In genomic region chr17:35667334-35668065, GRCm38 (mm10) we compare ENCODE assay signal across 7 mouse cellular contexts. TPM values are rescaled to one million over a fixed set of nuclear protein-coding genes. Genes with fewer than 3 reads are reported as not detected.
DNase-seq lines count a peak whose midpoint lies in the region; ATAC-seq lines count a peak whose summit lies in the region.

Gene Vars2, minus strand, starts transcription at chr17:35667592.

- DNase-seq in adrenal gland, postnatal 10 days, result peak; percentile 98
- DNase-seq in embryonic facial prominence, embryonic 10.5 days (ENCODE audit: low spot score), result peak; percentile 97
- peak; percentile 96 for DNase-seq in kidney, adult 11 months
- DNase-seq in limb, embryonic 10.5 days (ENCODE audit: low spot score), result peak; percentile 98
- DNase-seq in spleen, adult 12 weeks (ENCODE audit: low spot score), result peak; percentile 92

- no peaks in the 10 kb centered on the region for H3K9me3 ChIP-seq in embryonic facial prominence, embryonic 10.5 days
- no peaks in the 10 kb centered on the region for H3K9me3 ChIP-seq in limb, embryonic 10.5 days (replicated peaks)
- no peaks in the 10 kb centered on the region for H3K9me3 ChIP-seq in midbrain, embryonic 13.5 days

- peak within 1 kb of the TSS; percentile 80 for H3K4me3 ChIP-seq in embryonic facial prominence, embryonic 10.5 days
- H3K4me3 ChIP-seq in limb, embryonic 10.5 days, result peak within 1 kb of the TSS; percentile 82
- H3K4me3 ChIP-seq in midbrain, embryonic 13.5 days (replicated peaks), result peak within 1 kb of the TSS; percentile 58

- peak; percentile 91 for ATAC-seq in granulocyte monocyte progenitor cell, adult 5-6 weeks (replicated peaks; ENCODE audit: poor library complexity, severe bottlenecking)
- peak; percentile 93 for ATAC-seq in midbrain, embryonic 13.5 days

- H3K4me2 ChIP-seq in midbrain, embryonic 13.5 days (replicated peaks), result peak within 1 kb of the TSS; percentile 91

- H3K27ac ChIP-seq in embryonic facial prominence, embryonic 10.5 days (replicated peaks), result peak within 1 kb of the TSS; percentile 94
- peak within 1 kb of the TSS; percentile 95 for H3K27ac ChIP-seq in limb, embryonic 10.5 days
- peak within 1 kb of the TSS; percentile 86 for H3K27ac ChIP-seq in midbrain, embryonic 13.5 days

- H3K36me3 ChIP-seq in embryonic facial prominence, embryonic 10.5 days (replicated peaks), result peaks cover 59% of the 10 kb centered on the region
- H3K36me3 ChIP-seq in limb, embryonic 10.5 days, result peaks cover 58% of the 10 kb centered on the region
- H3K36me3 ChIP-seq in midbrain, embryonic 13.5 days, result peaks cover 37% of the 10 kb centered on the region

- no peaks in the 10 kb centered on the region for H3K27me3 ChIP-seq in embryonic facial prominence, embryonic 10.5 days (replicated peaks; ENCODE audit: low read depth, poor library complexity, severe bottlenecking)
- no peaks in the 10 kb centered on the region for H3K27me3 ChIP-seq in limb, embryonic 10.5 days (ENCODE audit: low read depth, poor library complexity, severe bottlenecking)
- H3K27me3 ChIP-seq in midbrain, embryonic 13.5 days, result no peaks in the 10 kb centered on the region

- WGBS in embryonic facial prominence, embryonic 10.5 days, result under 1% methylated on average over 61 of the region's 61 CpGs
- under 1% methylated on average over 61 of the region's 61 CpGs for WGBS in limb, embryonic 10.5 days
- WGBS in midbrain, embryonic 13.5 days, result under 1% methylated on average over 61 of the region's 61 CpGs

- H3K9ac ChIP-seq in midbrain, embryonic 13.5 days (replicated peaks), result peak within 1 kb of the TSS; percentile 79

- peaks cover 24% of the 10 kb centered on the region for H3K4me1 ChIP-seq in embryonic facial prominence, embryonic 10.5 days
- H3K4me1 ChIP-seq in limb, embryonic 10.5 days, result peaks cover 22% of the 10 kb centered on the region
- peaks cover 22% of the 10 kb centered on the region for H3K4me1 ChIP-seq in midbrain, embryonic 13.5 days (replicated peaks)

RNA-seq across cellular contexts. Expression of gene Vars2, which starts in this region (rescaled TPM):
- 10 to 100 TPM; 49.2 to 66.4 TPM for total RNA-seq in adrenal gland, postnatal 10 days (2021)
- 19.9 and 22.0 TPM in 2 replicates for polyA plus RNA-seq in embryonic facial prominence, embryonic 10.5 days (2016; fragmentation: Nextera tagmentation; extraction: Ambion mirVana)
- 7.3 and 30.1 TPM in 2 replicates for total RNA-seq in granulocyte monocyte progenitor cell, adult 5-6 weeks (2014; fragmentation: Nextera tagmentation)
- total RNA-seq in granulocyte monocyte progenitor cell, adult 5-6 weeks (2017), result 7.8 and 16.2 TPM in 2 replicates
- 21.1 and 21.5 TPM in 2 replicates for polyA plus RNA-seq in limb, embryonic 10.5 days (2016; fragmentation: Nextera tagmentation; extraction: Ambion mirVana)
- 13.0 and 15.1 TPM in 2 replicates for polyA plus RNA-seq in midbrain, embryonic 13.5 days (2015; fragmentation: Nextera tagmentation; extraction: Ambion mirVana)

Comparison
In these comparisons a context has a peak if more than half of its experiments do, and no peak if none do; other contexts are left out.
1. Peak in every context shown above with its lines: DNase-seq, ATAC-seq, H3K4me3 ChIP-seq and H3K27ac ChIP-seq.